Mouse (Mus musculus): ENCODE results near the gene Ank3. TPM values are rescaled to one million over a fixed set of nuclear protein-coding genes. Genes with fewer than 3 reads are reported as not detected.

The Ank3 gene
- total and polyA plus RNA-seq, 2 experiments = 2.9 to 31.0 TPM

DNA sequence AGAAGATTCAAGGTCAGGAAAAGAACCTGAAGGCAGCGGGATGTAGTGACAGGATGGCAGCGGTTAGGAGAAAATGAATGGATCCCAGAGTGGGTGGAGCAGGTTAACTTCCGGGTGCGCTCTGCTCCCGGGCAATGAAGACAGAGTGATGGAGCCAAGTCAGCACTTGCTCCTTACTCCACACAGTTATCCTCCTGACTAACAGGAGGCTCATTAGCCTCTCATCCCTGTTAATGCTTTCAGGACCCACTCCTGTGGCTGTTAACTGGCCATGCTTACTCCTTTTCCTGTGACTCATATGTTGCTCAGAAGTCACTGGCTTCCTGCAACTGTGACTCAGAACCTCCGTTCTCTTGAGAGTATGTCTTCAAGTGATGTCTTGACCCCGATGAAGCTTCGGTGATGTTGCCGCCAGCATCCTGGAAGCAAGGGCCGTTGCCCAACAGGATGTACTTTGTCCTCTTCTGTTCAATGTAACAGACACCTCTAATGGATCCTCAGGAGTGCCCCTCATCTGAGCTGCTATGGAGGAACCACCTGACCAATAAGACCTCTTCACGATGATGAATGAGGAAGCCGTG is 378.6 kb downstream of the Ank3 start:
- no peak overlapping the region for H3K9ac ChIP-seq (ENCODE audit: low read depth, low read length)
- H3K79me2 ChIP-seq (ENCODE audit: control insufficient read depth, insufficient read depth, low read length) = no peaks in the 10 kb centered on the region
- no peaks in the 10 kb centered on the region for H3K27me3 ChIP-seq (ENCODE audit: control insufficient read depth, insufficient read depth, low read length)
- WGBS = 77% methylated on average over 12 of the region's 12 CpGs
- no peak for DNase-seq (ENCODE audit: extremely low read depth, low read depth, low spot score)
- H3K4me1 ChIP-seq (ENCODE audit: control insufficient read depth, insufficient read depth, low read length) = no peaks in the 10 kb centered on the region
- H3K4me3 ChIP-seq (ENCODE audit: insufficient read depth, low read depth, low read length) = no peak overlapping the region
- H3K36me3 ChIP-seq (ENCODE audit: control insufficient read depth, insufficient read depth, low read length) = no peaks in the 10 kb centered on the region
- TF ChIP-seq CTCF (IDR thresholded peaks at IDR 0.05; ENCODE audit: low read depth, low read length) = no peak
- no peak for TF ChIP-seq POLR2A (IDR thresholded peaks at IDR 0.05; ENCODE audit: extremely low read depth, insufficient read depth, low read length)
- H3K27ac ChIP-seq (replicated peaks; ENCODE audit: insufficient read depth, low read depth, low read length) = no peak overlapping the region

DNA sequence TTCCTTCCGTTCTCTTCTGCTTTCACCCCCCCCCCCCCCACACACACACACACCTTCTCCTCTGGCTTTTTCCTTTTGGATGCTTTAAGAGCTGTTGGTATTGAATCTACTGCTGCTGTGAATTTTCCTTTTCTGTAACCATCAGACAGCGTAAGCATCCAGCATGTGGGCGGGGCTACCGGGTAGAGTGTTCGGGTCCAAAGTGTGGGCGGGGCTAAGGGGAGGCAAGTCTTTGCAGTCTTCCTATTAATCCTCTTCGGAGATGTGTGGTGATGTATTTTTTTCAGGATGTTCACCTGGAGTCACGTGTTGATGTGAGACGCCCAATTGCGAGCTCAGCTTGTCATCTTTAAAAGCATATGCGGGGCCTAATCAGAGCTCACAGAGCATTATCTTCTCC is 379.2 kb downstream of the Ank3 start:
- Histone ChIP-seq H3K4me1 (ENCODE audit: control insufficient read depth, insufficient read depth, low read length) (no peaks in the 10 kb centered on the region), H3K9ac (ENCODE audit: low read depth, low read length) (no peak overlapping the region), H3K79me2 (ENCODE audit: control insufficient read depth, insufficient read depth, low read length) (no peaks in the 10 kb centered on the region), H3K27me3 (ENCODE audit: control insufficient read depth, insufficient read depth, low read length) (no peaks in the 10 kb centered on the region), H3K27ac (replicated peaks; ENCODE audit: insufficient read depth, low read depth, low read length) (no peak overlapping the region), H3K36me3 (ENCODE audit: control insufficient read depth, insufficient read depth, low read length) (no peaks in the 10 kb centered on the region), H3K4me3 (ENCODE audit: insufficient read depth, low read depth, low read length) (no peak overlapping the region)
- no peak for DNase-seq (ENCODE audit: extremely low read depth, low read depth, low spot score)
- WGBS = 87% methylated on average over 11 of the region's 11 CpGs
- no peak for TF ChIP-seq CTCF (IDR thresholded peaks at IDR 0.05; ENCODE audit: low read depth, low read length)
- no peak for TF ChIP-seq POLR2A (IDR thresholded peaks at IDR 0.05; ENCODE audit: extremely low read depth, insufficient read depth, low read length)

DNA sequence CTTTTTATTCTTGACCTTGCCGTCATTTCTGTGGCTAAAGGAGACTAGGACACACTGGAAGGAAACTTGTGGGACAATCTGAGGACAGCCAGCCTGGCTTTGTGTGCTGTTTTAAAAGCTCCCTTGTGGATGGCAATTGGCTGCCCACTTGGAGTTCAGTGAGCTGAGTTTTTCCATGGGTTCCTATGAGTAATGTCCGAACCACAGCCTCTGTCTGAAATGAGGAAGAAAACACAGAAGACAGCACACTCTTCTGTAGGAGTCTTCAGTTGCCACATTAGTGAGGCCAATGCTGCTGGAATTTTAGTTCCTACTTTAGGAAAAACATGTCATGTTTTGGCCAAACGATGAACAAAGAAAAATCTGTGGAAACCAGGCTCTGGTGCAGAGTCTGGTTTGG is 380.7 kb downstream of the Ank3 start:
- TF ChIP-seq POLR2A (IDR thresholded peaks at IDR 0.05; ENCODE audit: extremely low read depth, insufficient read depth, low read length) (no peak), CTCF (IDR thresholded peaks at IDR 0.05; ENCODE audit: low read depth, low read length) (no peak)
- DNase-seq (ENCODE audit: extremely low read depth, low read depth, low spot score) = no peak

DNA sequence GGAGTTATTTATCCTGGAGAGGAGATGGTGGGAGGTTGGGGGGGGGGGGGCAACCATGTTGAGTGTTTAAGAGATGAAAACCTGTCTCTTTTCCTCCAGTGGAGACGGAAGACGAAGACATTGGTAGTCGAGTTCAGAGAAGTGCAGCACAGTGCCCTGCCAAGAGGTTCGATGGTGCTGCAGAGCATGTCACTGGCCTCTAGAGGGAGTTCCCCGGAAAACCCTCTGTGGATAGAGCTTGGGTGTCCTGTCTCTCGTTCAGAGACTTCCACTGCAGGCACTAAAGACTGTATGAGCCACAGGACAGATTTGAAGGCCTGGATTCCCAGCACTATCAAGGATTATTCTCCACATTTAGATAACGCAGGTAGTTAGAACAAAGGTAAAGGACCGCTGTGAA is 382.9 kb downstream of the Ank3 start:
- WGBS = 18% methylated on average over 8 of the region's 8 CpGs
- H3K27ac ChIP-seq (replicated peaks; ENCODE audit: insufficient read depth, low read depth, low read length) = no peak overlapping the region
- H3K27me3 ChIP-seq (ENCODE audit: control insufficient read depth, insufficient read depth, low read length) = no peaks in the 10 kb centered on the region
- no peaks in the 10 kb centered on the region for H3K36me3 ChIP-seq (ENCODE audit: control insufficient read depth, insufficient read depth, low read length)
- H3K79me2 ChIP-seq (ENCODE audit: control insufficient read depth, insufficient read depth, low read length) = no peaks in the 10 kb centered on the region
- peak; percentile 24 for DNase-seq (ENCODE audit: extremely low read depth, low read depth, low spot score)
- no peaks in the 10 kb centered on the region; the same call in 1 of the 2 replicates for H3K4me1 ChIP-seq (ENCODE audit: control insufficient read depth, insufficient read depth, low read length)
- H3K9ac ChIP-seq (ENCODE audit: low read depth, low read length) = no peak overlapping the region
- no peak overlapping the region for H3K4me3 ChIP-seq (ENCODE audit: insufficient read depth, low read depth, low read length)
- TF ChIP-seq POLR2A (IDR thresholded peaks at IDR 0.05; ENCODE audit: extremely low read depth, insufficient read depth, low read length) (no peak), CTCF (IDR thresholded peaks at IDR 0.05; ENCODE audit: low read depth, low read length) (peak; percentile 80)

More for the DNA sequence above, 380.7 kb downstream of the Ank3 start:
- Histone ChIP-seq H3K27ac (replicated peaks; ENCODE audit: insufficient read depth, low read depth, low read length) (no peak overlapping the region), H3K4me3 (ENCODE audit: insufficient read depth, low read depth, low read length) (no peak overlapping the region), H3K36me3 (ENCODE audit: control insufficient read depth, insufficient read depth, low read length) (no peaks in the 10 kb centered on the region), H3K27me3 (ENCODE audit: control insufficient read depth, insufficient read depth, low read length) (no peaks in the 10 kb centered on the region), H3K79me2 (ENCODE audit: control insufficient read depth, insufficient read depth, low read length) (no peaks in the 10 kb centered on the region), H3K9ac (ENCODE audit: low read depth, low read length) (no peak overlapping the region), H3K4me1 (ENCODE audit: control insufficient read depth, insufficient read depth, low read length) (no peaks in the 10 kb centered on the region)
- 84% methylated on average over 3 of the region's 3 CpGs for WGBS

DNA sequence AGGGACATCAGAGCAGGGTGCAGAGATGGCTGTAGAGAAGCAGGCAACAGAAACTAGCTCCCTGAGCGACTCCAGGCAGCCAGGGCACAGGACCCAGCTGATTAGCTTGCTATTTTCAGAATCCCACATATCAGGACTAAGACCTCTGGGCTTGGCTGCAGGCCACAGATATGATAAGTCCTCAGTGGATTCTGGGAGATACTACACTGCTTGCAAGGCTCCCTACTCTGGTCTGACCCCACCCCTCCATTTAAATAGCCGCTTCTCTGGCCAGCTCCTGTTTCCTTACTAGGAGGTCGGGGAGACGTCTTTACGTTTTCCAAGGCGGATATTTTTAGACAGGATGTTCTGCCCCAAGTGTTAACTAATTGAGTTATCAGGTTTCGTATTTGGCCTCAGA is 386.7 kb downstream of the Ank3 start:
- no peak for TF ChIP-seq CTCF (IDR thresholded peaks at IDR 0.05; ENCODE audit: low read depth, low read length)
- TF ChIP-seq POLR2A (IDR thresholded peaks at IDR 0.05; ENCODE audit: extremely low read depth, insufficient read depth, low read length) = no peak
- Histone ChIP-seq H3K27me3 (ENCODE audit: control insufficient read depth, insufficient read depth, low read length) (no peaks in the 10 kb centered on the region), H3K27ac (replicated peaks; ENCODE audit: insufficient read depth, low read depth, low read length) (no peak overlapping the region), H3K9ac (ENCODE audit: low read depth, low read length) (no peak overlapping the region), H3K4me3 (ENCODE audit: insufficient read depth, low read depth, low read length) (no peak overlapping the region), H3K36me3 (ENCODE audit: control insufficient read depth, insufficient read depth, low read length) (no peaks in the 10 kb centered on the region), H3K4me1 (ENCODE audit: control insufficient read depth, insufficient read depth, low read length) (no peaks in the 10 kb centered on the region; the same call in 1 of the 2 replicates), H3K79me2 (ENCODE audit: control insufficient read depth, insufficient read depth, low read length) (no peaks in the 10 kb centered on the region)
- 64% methylated on average over 7 of the region's 7 CpGs for WGBS
- peak; percentile 12 for DNase-seq (ENCODE audit: extremely low read depth, low read depth, low spot score)

DNA sequence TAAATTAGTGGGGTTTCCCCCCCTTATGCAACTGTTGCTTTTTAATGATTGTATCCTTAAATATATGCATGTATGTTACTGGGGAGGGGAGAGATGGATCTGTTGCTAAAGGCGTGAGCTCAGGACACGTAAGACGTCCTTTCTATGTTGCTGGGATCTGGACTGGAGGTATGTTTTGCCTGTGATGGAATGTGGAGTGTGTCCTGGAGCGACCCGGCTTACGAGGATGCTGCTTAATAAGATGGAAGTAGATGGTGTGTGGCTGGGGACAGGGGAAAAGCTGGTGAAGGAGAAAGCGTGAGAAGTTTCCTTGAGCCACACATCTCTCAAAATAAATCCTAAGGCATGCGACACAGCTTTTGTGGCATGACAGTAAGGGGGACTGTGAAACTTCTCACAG is 387.1 kb downstream of the Ank3 start:
- Histone ChIP-seq H3K27ac (replicated peaks; ENCODE audit: insufficient read depth, low read depth, low read length) (no peak overlapping the region), H3K27me3 (ENCODE audit: control insufficient read depth, insufficient read depth, low read length) (no peaks in the 10 kb centered on the region), H3K36me3 (ENCODE audit: control insufficient read depth, insufficient read depth, low read length) (no peaks in the 10 kb centered on the region), H3K4me1 (ENCODE audit: control insufficient read depth, insufficient read depth, low read length) (no peaks in the 10 kb centered on the region; the same call in 1 of the 2 replicates), H3K9ac (ENCODE audit: low read depth, low read length) (no peak overlapping the region), H3K4me3 (ENCODE audit: insufficient read depth, low read depth, low read length) (no peak overlapping the region), H3K79me2 (ENCODE audit: control insufficient read depth, insufficient read depth, low read length) (no peaks in the 10 kb centered on the region)
- WGBS = 80% methylated on average over 8 of the region's 8 CpGs
- TF ChIP-seq POLR2A (IDR thresholded peaks at IDR 0.05; ENCODE audit: extremely low read depth, insufficient read depth, low read length) = no peak
- TF ChIP-seq CTCF (IDR thresholded peaks at IDR 0.05; ENCODE audit: low read depth, low read length) = no peak
- no peak for DNase-seq (ENCODE audit: extremely low read depth, low read depth, low spot score)

All from liver, adult 2 months (tissue).